Mouse (Mus musculus) brown adipose tissue, adult 24 weeks (tissue): ENCODE data around the gene Smc1b. TPM values are rescaled to one million over a fixed set of nuclear protein-coding genes. Genes with fewer than 3 reads are reported as not detected.

Experiments used
- H3K27ac ChIP-seq: fragments of 200-500 bp; replicated peaks from 2 replicates; pipeline ENCODE4 v1.5.1; 2012; ENCODE audit warnings: low read depth, mild to moderate bottlenecking, low read length
- H3K4me1 ChIP-seq: fragments of 200-500 bp; 2 replicates; pipeline ENCODE4 v1.6.1; 2012; ENCODE audit warnings: low read length, mixed read lengths; ENCODE audit not compliant: control insufficient read depth, insufficient read depth, insufficient read length
- H3K4me3 ChIP-seq: fragments of 200-500 bp; 2 replicates; pipeline ENCODE4 v1.5.1; 2012; ENCODE audit warnings: low read depth, mild to moderate bottlenecking, low read length, moderate library complexity; ENCODE audit not compliant: insufficient read depth
- polyA plus RNA-seq: library from polyadenylated mRNA; stranded (reverse); fragments of >200 nt; gene quantifications from 2 replicates; pipeline ENCODE4 v1.2.4, GENCODE M21; 2012; ENCODE audit not compliant: missing spikeins, insufficient read depth, insufficient read length

Gene Smc1b
- not detected in 2 replicates for polyA plus RNA-seq

DNA sequence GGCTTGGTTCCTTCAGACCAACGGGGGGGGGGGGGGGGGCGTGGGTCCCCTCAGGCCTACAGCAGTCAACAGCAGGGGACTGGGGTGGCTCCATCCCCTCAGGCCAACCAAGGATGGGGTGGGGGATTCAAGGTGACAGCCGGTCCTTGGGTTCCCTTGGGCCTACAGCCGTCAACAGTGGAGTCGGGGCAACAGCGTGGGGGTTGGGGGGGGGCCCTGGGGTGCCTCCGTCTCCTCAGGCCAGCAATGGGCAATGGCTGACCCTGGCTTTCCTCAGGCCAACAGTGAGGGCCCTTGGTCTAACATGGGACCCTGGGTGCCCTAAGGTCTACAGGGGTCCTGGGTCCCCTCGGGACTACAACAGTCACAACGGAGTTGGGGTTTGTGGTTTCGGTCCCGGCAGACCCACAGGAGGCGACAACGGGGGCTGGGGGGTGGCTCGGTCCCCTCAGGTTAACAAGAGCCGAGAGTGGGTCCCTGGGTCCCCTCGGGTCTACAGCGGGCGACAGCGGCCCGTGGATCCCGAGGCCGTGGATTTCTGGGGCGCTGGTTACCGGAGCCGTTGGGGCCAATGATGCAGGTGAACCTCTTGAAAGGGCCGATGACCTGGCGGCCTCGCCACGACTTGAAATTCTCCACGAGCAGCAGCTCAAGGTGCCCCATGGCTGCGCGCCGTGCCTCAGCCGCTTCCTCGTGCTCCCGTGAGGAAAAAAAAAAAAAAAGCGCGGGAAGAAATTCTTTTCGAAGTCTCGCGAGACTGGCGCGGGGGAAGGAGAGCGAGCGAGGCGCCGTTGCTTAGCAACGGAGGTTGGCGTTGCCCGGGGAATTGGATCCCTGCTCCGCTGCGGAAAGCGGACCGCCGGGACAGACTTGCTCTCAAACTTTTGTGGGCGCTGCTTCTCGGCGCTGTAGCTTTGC lies at the start of gene Smc1b, which contains the start of gene Ribc2:
Gene Smc1b (minus strand): TSS at position 690 of the 918 bp plus-strand sequence.
Gene Ribc2 (plus strand): TSS at position 804 of the 918 bp plus-strand sequence.
- H3K27ac ChIP-seq, result no peak within 1 kb of the TSS
- no peak within 1 kb of the TSS; the same call in 1 of the 2 replicates for H3K4me3 ChIP-seq
- H3K4me1 ChIP-seq, result no peaks in the 10 kb centered on the region

DNA sequence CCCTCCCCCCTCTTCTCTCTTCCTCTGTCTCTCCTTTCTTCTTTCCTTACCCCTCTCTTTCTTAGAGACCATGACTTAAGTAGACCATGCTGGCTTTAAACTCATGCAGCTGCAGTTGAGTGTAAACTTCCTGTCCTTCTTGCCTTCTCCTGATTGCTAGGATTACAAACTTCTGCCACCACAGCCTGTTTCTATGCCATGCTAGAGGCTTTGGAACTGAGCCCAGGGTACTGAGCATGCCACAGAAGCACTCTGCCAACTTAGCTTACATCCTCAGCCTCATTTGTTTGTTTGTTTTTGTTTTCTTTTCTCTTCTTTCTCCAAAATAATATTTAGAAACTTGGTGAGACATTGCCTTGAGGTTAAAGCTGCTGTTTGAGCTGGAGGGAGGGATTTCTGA lies 48.6 kb upstream of the Smc1b start:
- H3K4me1 ChIP-seq, result no peaks in the 10 kb centered on the region
- H3K27ac ChIP-seq, result no peak overlapping the region
- H3K4me3 ChIP-seq, result no peak overlapping the region

DNA sequence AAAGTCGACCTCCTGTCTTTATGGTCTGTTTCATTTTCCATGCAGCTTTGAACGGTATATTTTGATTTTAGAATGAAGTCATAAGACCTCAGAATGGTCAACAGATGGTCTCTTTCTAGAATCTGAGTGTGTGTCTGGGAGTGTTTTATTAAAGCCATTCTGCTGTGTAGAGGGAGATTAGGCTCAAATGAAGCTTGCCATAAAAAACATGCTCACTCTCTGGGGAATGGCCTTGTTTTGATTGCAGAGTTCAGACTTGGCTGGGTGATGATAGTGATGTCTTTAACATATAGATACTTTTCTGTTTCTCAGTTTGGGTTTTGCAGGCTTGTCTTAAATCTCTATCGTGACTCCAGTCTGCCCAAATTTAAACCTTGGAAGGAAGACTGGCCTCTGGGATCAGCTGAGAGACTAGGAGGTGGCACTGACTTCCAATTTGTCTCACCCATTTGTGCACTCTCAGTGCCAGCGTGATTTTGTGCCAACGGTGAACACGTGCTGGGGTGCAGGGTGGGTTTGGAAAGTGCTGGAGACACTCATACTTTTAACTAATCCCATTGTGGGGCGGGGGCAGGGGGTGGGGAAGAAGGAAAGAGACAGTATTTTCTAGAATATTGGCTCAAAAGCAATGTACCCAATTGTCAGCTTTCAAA lies 47.9 kb upstream of the Smc1b start:
- Histone ChIP-seq H3K27ac (no peak overlapping the region), H3K4me3 (no peak overlapping the region), H3K4me1 (no peaks in the 10 kb centered on the region)

DNA sequence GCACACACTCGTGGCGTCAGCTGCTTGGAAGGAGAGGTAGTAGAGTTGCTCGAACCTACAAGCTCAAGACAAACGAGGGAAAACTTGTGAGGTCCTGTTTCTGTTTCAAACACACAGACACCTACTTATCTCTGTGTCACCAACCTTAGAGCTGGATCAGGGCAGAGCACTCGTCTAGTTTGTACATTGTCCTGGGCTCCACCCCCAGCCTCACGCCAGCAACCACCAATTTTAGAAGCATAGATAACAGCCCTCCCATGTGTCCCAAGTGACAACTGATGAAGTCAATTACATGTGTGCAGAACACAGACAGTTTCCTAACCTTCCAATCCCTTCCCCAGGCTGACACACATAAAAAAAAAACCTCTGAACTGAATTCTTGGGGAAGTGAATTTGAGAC lies 46.4 kb upstream of the Smc1b start:
- H3K27ac ChIP-seq, result no peak overlapping the region
- H3K4me1 ChIP-seq, result no peaks in the 10 kb centered on the region
- H3K4me3 ChIP-seq, result no peak overlapping the region

DNA sequence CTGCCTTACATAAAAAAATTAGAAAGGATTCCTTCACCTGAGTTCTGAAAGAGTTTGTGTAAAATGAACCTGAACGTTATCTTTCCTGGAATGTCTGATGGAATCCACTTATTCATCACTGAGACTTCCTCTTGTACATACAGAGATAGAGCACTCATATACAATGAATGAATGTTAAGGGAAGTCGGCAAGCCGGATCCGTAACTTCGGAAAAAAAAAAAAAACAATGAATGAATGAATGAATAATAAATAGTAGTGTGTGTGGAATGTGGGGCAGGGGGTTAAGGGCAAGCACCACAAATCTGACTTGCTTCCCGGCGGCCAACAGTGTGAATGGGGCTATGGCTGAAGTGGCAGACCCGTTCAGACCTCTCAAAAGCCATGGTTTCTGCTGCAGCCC lies 45.8 kb upstream of the Smc1b start:
- no peak overlapping the region for H3K27ac ChIP-seq
- H3K4me3 ChIP-seq, result no peak overlapping the region
- H3K4me1 ChIP-seq, result no peaks in the 10 kb centered on the region

DNA sequence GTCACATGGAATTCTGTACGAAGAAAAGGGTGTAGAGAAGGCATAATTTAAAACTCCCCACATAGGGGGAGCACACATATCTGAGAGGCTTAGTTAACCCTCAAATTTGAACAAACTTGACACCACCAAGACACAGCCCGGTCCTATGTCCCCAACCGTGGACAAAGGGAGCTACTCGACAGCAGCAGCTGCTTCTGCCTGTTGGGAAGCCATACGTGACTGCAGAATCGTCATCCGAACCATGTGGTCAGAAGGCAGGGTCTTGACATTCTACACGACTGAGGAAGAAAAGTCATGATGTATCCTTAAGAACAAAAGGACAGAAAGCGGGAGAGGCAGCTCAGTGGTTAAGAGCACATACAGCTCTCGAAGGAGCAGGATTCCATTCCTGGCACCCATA lies 42.3 kb upstream of the Smc1b start:
- H3K4me3 ChIP-seq, result no peak overlapping the region
- no peak overlapping the region for H3K27ac ChIP-seq
- no peaks in the 10 kb centered on the region for H3K4me1 ChIP-seq

DNA sequence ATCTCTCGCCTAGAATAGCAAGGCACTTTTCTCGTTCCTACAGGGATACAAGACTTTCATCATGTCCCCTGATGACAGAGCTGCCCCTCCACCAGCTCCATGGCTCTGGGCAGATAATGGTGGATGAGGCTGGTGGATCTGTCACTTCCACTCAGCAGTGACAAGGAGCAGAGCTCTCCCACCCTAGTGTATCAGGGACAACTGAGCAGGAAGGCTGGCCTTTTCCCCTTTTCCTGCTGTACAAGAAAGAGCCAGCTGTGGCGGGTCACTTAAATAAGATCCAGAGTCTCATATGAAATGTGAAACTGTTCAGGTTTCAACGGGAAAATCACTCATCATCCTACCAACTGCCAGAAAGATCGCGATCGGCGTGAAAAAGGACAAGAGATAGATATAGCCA lies 41.7 kb upstream of the Smc1b start:
- Histone ChIP-seq H3K4me3 (no peak overlapping the region), H3K4me1 (no peaks in the 10 kb centered on the region), H3K27ac (no peak overlapping the region)

DNA sequence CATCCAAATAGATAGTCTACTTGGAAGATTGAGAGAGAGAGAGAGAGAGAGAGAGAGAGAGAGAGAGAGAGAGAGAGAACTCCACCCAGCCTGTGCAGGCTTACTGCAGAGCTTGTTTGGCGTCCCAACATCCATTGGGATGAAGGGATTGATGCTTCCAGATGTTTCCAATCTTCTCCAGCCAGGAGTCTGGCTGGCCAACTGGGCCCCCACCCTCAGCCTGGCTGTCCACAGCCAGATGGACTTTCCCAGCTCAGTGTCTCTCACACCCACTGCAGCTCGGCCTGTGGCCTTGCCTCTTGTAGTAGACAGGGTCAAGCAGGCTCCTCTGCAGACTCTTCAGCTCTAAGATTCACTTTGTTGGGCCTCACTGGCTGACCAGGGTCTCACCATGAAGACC lies 40.3 kb upstream of the Smc1b start:
- no peaks in the 10 kb centered on the region for H3K4me1 ChIP-seq
- no peak overlapping the region for H3K4me3 ChIP-seq

DNA sequence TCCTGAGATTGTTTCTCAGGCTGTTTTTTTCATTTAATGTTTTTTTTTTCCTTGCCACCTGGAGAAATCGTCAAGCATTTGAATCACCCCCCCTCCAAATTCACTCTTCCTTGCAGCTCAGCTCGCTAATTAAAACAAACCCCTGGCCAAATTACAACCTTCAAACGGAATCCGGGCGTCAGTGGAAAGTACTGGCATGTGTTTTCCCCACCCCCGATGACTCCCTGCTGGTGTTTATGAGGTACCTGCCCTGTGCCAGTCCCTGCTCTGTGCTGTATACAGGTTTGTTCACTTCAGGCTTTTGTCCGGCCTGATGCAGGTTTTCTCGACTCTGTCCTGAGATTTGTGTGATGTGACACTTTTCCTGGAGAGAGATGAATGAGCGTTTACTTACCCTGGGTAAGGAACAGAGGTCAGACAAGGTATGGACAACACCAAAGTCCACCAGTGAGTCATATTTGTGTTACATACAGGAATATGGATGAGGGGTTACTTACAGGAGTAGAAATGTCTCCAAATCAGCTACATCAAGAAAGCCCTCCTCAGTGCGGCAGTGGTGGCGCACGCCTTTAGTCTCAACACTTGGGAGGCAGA lies 35.4 kb upstream of the Smc1b start:
- no peak overlapping the region for H3K27ac ChIP-seq
- H3K4me3 ChIP-seq, result no peak overlapping the region
- no peaks in the 10 kb centered on the region for H3K4me1 ChIP-seq

More for the DNA sequence above, 40.3 kb upstream of the Smc1b start:
- H3K27ac ChIP-seq, result no peak overlapping the region

DNA sequence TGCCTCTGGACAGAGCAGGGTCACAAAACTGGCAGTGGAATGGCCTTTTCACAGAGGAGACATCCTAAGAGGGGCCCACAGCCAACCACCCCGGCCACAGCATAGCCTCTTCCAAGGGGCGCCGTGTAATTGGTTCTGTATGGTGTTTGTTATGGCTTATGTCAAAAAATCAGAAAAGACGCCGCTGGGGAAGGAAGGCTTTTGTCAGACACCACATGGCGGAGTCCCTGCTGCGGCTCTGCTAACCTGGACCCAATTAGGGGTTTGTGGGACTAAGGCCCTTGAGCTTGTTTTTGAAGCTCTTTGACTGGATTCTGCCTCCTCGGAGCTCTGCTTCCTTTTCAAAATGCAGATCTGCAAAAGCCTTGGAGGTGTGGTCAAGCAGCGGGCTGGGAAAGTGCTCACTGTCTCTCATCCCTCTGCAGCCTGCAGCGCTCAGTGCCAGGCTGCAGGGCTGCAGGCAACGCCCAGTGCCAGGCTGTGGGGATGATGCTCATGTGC lies 34.7 kb upstream of the Smc1b start:
- no peak overlapping the region for H3K27ac ChIP-seq
- H3K4me1 ChIP-seq, result no peaks in the 10 kb centered on the region
- H3K4me3 ChIP-seq, result no peak overlapping the region

DNA sequence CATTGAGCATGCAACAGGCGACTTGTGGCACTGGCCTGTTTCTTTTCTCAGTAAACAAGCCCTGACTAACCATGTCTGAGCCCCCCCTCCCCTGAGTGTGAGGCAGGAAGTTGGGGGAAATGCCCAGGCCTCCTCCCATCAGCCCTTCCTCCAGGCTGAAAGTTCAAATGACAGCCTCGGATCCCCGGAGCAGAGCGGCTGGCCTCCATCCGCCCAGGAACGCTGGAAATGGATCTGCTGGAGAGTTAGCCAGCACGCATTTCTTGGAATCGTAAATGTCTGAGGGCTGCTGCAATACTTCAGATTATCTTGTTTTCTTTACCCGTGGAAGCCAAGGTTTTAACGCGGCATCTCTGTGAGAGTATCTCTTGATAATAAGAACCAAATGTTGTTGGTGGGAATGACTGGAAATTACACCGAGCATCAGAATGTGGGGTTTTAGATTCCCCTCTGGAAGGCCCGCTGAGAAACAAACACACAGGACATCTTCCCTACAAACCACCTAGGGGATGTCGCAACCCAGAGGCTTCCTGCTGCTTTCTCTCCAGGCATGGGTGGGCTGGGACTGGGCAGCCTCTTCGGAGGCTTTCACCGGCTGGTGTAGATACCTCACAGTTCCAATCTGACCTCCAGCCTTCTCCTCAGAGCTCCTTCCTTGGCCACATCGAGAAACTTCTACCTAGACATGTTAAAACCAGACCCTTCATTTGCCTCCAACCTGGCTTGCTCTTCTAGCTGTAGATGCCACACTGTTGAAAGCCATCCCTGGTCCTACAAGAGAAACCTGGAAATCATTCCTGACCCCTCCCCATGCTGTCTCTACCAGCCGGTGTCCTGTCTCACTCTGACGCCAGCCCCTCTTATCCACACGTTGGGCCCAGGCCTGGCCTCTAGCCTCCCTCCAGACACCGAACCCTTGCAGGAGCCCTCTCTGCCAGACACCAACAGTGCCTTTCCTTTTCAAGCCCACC lies 31.2 kb upstream of the Smc1b start:
- Histone ChIP-seq H3K4me1 (no peaks in the 10 kb centered on the region), H3K27ac (no peak overlapping the region), H3K4me3 (no peak overlapping the region)

DNA sequence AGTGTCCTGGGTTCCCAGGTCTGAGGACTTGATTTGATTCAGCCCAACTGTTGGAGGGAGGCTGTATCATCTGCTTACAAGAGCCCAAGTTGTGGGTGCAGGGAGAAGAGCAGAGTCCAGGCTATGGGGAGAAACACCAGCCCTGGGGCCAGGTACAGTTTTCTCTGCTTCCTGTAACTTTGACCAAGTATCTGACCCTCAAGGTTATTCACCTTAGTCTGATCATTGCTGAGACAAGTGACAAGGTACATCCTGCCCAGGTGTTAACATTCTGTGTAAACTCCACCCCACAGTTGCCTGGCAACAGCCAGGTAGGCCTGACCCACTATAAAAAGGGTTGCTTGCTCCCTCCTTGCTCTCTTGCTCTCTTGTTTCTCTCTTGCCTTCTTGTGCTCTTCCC lies 29.7 kb upstream of the Smc1b start:
- no peaks in the 10 kb centered on the region for H3K4me1 ChIP-seq
- H3K4me3 ChIP-seq, result no peak overlapping the region
- no peak overlapping the region for H3K27ac ChIP-seq

DNA sequence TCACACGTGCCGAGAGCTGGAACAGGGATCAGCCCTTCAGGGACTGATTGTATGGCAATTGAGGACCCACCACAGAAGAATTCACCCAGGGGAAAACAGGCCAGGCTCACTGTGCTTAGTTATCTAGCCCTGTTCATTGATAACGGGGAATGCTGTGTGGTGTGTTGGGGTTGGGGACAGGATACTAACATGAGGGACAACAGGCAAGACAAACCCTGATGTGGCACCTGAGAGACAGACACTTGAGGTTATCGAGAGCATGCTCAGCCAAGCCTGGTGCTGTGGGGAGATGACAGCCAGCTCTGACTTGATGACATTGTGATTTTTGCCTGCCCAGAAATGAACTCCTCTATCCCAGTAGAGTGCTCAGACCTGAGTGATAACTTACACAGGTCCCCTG lies 24.4 kb upstream of the Smc1b start:
- no peak overlapping the region for H3K27ac ChIP-seq

DNA sequence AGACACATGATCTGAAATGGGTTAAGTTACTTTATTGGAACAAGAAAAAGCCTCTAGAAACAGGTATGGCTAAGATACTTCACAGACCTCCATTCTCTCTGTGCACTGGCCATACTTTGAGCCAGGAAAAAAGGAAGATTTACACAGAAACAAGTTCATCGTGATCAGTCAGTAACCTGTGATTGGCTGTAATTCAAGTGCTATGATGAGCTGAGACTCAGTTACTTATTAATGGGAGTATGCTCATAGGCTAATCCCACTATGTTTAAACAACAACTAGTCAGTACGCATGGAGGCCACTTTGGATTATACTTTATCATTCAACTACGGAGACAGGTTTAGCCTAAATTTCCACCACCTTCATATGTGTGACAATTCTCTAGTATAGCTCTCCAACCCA lies 22.3 kb upstream of the Smc1b start:
- Histone ChIP-seq H3K4me1 (no peaks in the 10 kb centered on the region), H3K4me3 (no peak overlapping the region)

More for the DNA sequence above, 24.4 kb upstream of the Smc1b start:
- no peaks in the 10 kb centered on the region for H3K4me1 ChIP-seq
- no peak overlapping the region for H3K4me3 ChIP-seq

More for the DNA sequence above, 22.3 kb upstream of the Smc1b start:
- no peak overlapping the region for H3K27ac ChIP-seq
